Mouse (Mus musculus): ENCODE measurements around the gene Spred3. TPM values are rescaled to one million over a fixed set of nuclear protein-coding genes. Genes with fewer than 3 reads are reported as not detected.

Gene Spred3
- polyA plus RNA-seq, 1 experiment from 2014 or later: 0.21 TPM

DNA sequence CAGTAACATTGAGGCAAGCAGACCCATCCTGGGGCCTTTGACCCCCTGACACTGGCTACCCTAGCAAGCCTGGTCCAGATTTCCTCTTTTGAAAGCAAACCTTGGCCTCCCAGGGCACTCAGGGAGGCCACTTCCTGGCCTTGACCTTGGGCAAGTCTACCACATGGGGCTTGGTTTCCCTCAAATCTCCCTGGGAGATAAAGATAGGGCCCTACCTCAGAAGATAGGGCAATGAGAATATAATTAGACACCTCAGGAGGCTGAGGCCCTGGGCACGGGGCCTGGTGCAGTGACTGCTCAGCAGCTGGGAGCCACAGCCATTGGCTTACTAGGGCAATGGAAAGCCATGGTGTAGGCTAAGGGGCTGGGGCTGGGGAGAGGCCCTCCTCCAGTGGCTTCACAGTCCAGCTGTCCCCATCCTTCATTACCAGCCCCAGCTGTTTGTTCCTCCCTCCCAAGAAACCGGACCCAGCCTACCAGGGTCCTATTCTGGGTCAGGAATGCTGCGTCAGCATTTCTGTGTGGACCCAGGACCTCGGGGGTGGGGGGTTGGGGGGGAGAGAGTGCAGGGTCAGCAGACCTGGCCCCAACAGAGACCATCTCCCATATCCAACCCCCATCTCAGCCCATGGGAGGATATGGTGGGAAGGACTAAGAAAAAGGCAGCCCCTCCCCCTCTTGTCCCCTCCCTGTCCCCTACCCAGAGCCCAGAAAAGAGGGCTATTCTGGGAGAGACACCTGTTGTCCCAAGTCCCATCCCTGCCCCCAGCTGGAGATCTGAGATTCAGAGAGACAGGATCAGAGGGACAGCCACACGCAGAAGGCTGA lies 46.5 kb downstream of the Spred3 start:
- H3K4me3 ChIP-seq (ENCODE audit: low read depth, low read length): no peak overlapping the region
- H3K9ac ChIP-seq (replicated peaks): no peak overlapping the region
- TF ChIP-seq EP300 (IDR thresholded peaks at IDR 0.05; ENCODE audit: low read depth) (no peak), CTCF (IDR thresholded peaks at IDR 0.05; ENCODE audit: low read depth) (no peak)
- H3K36me3 ChIP-seq (replicated peaks; ENCODE audit: insufficient read depth, low read length): no peaks in the 10 kb centered on the region
- ATAC-seq (no peak), DNase-seq (no peak)
- H3K9me3 ChIP-seq (ENCODE audit: low read length): no peaks in the 10 kb centered on the region
- 0 out of 2 replicates have a peak overlapping the region, but pooled peaks have one; percentile 6 for H3K4me2 ChIP-seq (ENCODE audit: low read depth, low read length)
- WGBS (ENCODE audit: insufficient replicate concordance): 44% methylated on average over 5 of the region's 5 CpGs
- H3K4me1 ChIP-seq (ENCODE audit: insufficient read depth): peaks cover 14% of the 10 kb centered on the region
- 0 out of 2 replicates have a peak, but pooled peaks cover 8% of the 10 kb centered on the region for H3K27me3 ChIP-seq (ENCODE audit: insufficient read depth, low read length)
- H3K27ac ChIP-seq (ENCODE audit: low read depth): no peak overlapping the region

DNA sequence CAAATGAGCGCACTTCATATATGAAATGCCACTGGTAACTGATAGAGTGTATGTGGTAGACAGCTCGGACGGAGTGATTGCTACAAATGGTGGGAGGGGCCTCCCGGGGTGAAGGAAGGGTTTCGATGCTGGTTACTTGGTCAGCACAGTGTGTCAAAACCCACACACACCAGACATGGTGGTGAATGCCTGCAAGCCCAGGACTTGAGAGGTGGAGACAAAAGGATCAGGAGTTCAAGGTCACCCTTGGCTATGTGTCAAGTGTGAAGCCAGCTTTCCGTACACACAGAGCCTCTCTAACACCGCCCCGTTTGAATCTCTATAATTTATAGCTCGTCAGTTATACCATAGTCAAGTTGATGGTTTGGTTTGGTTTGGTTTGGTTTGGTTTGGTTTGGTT lies 47.4 kb downstream of the Spred3 start:
- no peak for ATAC-seq
- Histone ChIP-seq H3K4me3 (ENCODE audit: low read depth, low read length) (no peak overlapping the region), H3K9me3 (ENCODE audit: low read length) (no peaks in the 10 kb centered on the region), H3K27ac (ENCODE audit: low read depth) (no peak overlapping the region), H3K9ac (replicated peaks) (no peak overlapping the region), H3K27me3 (ENCODE audit: insufficient read depth, low read length) (0 out of 2 replicates have a peak, but pooled peaks cover 8% of the 10 kb centered on the region), H3K4me1 (ENCODE audit: insufficient read depth) (peaks cover 14% of the 10 kb centered on the region), H3K36me3 (replicated peaks; ENCODE audit: insufficient read depth, low read length) (no peaks in the 10 kb centered on the region), H3K4me2 (ENCODE audit: low read depth, low read length) (no peak overlapping the region)
- WGBS (ENCODE audit: insufficient replicate concordance): 78% methylated on average over 9 of the region's 9 CpGs
- DNase-seq: no peak
- TF ChIP-seq EP300 (IDR thresholded peaks at IDR 0.05; ENCODE audit: low read depth) (no peak), CTCF (IDR thresholded peaks at IDR 0.05; ENCODE audit: low read depth) (no peak)

DNA sequence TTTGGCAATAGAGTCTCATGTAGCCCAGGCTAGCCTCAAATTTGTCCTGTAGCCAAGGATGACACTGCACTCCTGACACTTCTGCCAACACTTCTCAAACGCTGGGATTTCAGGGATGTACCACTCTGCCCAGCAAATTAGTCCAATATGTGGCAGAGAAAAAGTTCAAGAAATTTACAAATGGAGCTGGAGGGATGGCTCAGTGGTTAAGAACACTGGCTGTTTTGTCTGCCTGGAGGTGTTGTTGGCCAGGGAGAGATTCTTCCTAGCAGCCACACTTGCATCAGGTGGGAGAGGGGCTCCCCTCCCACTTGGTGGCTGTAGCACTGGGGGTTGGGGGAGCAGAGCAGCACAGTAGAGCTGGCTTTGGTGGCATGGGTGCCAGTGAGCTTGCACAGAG lies 50.7 kb downstream of the Spred3 start:
- Histone ChIP-seq H3K4me2 (ENCODE audit: low read depth, low read length) (no peak overlapping the region), H3K4me1 (ENCODE audit: insufficient read depth) (peaks cover 9% of the 10 kb centered on the region), H3K9me3 (ENCODE audit: low read length) (no peaks in the 10 kb centered on the region), H3K9ac (replicated peaks) (no peak overlapping the region), H3K27ac (ENCODE audit: low read depth) (no peak overlapping the region), H3K27me3 (ENCODE audit: insufficient read depth, low read length) (0 out of 2 replicates have a peak, but pooled peaks cover 4% of the 10 kb centered on the region), H3K4me3 (ENCODE audit: low read depth, low read length) (no peak overlapping the region), H3K36me3 (replicated peaks; ENCODE audit: insufficient read depth, low read length) (no peaks in the 10 kb centered on the region)
- TF ChIP-seq EP300 (IDR thresholded peaks at IDR 0.05; ENCODE audit: low read depth): no peak
- TF ChIP-seq CTCF (IDR thresholded peaks at IDR 0.05; ENCODE audit: low read depth): no peak
- DNase-seq: no peak
- WGBS (ENCODE audit: insufficient replicate concordance): 61% methylated on average over 1 of the region's 1 CpGs
- ATAC-seq: no peak

DNA sequence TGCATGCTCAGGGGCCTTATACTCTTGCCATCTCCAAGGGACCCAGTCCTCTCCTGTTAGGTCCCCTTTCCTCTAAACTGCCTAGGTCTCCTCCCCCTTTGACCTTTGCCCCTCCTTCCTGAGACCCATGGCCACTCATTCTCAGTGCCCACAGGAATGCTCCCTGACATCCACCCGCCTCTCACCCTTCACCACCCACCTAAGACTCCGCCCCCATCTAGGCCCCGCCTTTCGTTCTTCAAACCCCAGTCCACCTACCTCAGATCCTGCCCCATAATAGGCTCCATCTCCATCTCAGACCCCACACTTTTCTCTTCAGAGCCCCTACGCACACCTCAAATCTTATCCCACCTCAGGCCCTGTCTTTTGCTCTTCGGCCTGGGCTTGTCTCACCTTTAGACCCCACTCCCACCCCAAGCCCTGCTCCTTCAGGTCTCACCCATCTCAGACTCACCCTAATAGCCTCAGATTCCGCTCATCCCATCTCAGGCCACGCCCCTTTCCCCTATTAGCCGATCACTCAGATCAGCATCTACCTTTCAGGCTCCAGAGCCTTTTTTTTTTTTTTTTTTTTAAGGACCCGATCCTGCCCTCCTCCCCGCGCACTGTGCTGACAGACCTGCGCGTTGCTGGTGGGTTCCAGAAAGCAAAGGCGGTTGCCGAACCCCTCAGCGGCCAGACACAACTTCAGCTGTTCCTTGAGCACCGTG lies 51.9 kb downstream of the Spred3 start:
- H3K4me2 ChIP-seq (ENCODE audit: low read depth, low read length): no peak overlapping the region
- H3K9ac ChIP-seq (replicated peaks): no peak overlapping the region
- no peak for DNase-seq
- H3K4me1 ChIP-seq (ENCODE audit: insufficient read depth): no peaks in the 10 kb centered on the region; the same call in 1 of the 2 replicates
- no peaks in the 10 kb centered on the region for H3K9me3 ChIP-seq (ENCODE audit: low read length)
- no peak overlapping the region for H3K27ac ChIP-seq (ENCODE audit: low read depth)
- H3K27me3 ChIP-seq (ENCODE audit: insufficient read depth, low read length): no peaks in the 10 kb centered on the region
- WGBS (ENCODE audit: insufficient replicate concordance): 33% methylated on average over 18 of the region's 18 CpGs
- no peak for ATAC-seq
- no peak for TF ChIP-seq CTCF (IDR thresholded peaks at IDR 0.05; ENCODE audit: low read depth)
- TF ChIP-seq EP300 (IDR thresholded peaks at IDR 0.05; ENCODE audit: low read depth): no peak
- no peak overlapping the region for H3K4me3 ChIP-seq (ENCODE audit: low read depth, low read length)
- no peaks in the 10 kb centered on the region for H3K36me3 ChIP-seq (replicated peaks; ENCODE audit: insufficient read depth, low read length)

DNA sequence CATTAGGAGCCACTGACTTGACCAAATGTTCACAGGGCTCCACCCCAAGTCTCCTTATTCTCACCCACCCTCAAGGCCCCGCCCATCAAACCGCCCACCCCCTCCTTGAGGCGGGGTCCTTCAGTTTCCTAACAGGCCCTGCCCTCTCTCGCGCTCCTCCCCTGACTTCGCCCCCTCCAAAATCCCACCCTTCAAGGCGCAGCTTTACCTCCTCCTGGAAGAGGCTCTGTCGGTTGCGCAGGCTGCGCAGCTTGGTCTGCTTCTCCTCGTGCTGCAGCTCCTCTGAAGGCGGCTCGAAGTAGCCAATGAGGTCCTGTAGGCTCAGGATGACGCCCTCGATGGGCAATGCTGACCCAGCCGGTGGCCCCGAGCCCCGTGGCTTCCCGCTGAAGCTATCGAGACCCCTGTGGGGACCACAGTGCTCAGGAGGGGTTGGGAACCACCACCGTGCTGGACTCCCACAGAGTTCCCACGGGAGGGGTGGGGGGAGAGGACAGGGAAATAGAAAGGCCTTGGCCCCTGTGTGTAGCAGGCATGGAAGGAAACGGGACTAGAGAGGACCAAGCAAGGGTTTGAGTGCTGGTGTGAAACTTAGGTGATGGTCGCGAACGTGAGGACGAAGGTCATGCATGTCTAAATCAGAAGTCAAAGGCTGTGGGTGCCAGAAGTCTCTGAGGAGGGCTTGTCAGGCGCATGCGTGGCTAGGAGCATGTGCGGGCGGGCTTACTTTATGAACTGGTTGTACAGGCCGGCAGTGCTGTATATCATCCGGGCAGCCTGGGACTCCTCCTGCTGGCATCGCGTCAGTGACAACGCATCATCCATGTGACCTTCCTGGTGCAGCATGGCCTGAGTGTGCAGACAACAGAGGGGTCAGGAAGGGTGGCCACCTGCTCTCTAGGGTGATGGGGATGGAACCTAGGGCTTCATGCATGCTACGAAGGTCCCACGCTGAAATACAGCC lies 60.9 kb downstream of the Spred3 start:
- Histone ChIP-seq H3K4me2 (ENCODE audit: low read depth, low read length) (no peak overlapping the region), H3K9me3 (ENCODE audit: low read length) (no peaks in the 10 kb centered on the region), H3K4me1 (ENCODE audit: insufficient read depth) (no peaks in the 10 kb centered on the region), H3K9ac (replicated peaks) (no peak overlapping the region), H3K36me3 (replicated peaks; ENCODE audit: insufficient read depth, low read length) (no peaks in the 10 kb centered on the region), H3K27me3 (ENCODE audit: insufficient read depth, low read length) (no peaks in the 10 kb centered on the region), H3K4me3 (ENCODE audit: low read depth, low read length) (no peak overlapping the region), H3K27ac (ENCODE audit: low read depth) (no peak overlapping the region)
- ATAC-seq (no peak), DNase-seq (no peak)
- WGBS (ENCODE audit: insufficient replicate concordance): 43% methylated on average over 38 of the region's 38 CpGs
- TF ChIP-seq CTCF (IDR thresholded peaks at IDR 0.05; ENCODE audit: low read depth) (no peak), EP300 (IDR thresholded peaks at IDR 0.05; ENCODE audit: low read depth) (no peak)

Other genes starting within 250 kb of the Spred3 start
- 76.3 and 81.2 TPM in 2 replicates for gene Actn4, start 208.1 kb downstream of the Spred3 start, polyA plus RNA-seq (2015; fragmentation: Nextera tagmentation; extraction: Ambion mirVana)
- 162 and 166 TPM in 2 replicates for gene Eif3k, start 188.5 kb downstream of the Spred3 start, polyA plus RNA-seq (2015; fragmentation: Nextera tagmentation; extraction: Ambion mirVana)
- 11.9 and 16.5 TPM in 2 replicates for gene Map4k1, start 188.4 kb downstream of the Spred3 start, polyA plus RNA-seq (2015; fragmentation: Nextera tagmentation; extraction: Ambion mirVana)
- 0.09 and 0.33 TPM in 2 replicates for gene Ryr1, start 45.2 kb downstream of the Spred3 start, polyA plus RNA-seq (2015; fragmentation: Nextera tagmentation; extraction: Ambion mirVana)
- gene Rasgrp4, start 35.6 kb downstream of the Spred3 start, polyA plus RNA-seq (2015; fragmentation: Nextera tagmentation; extraction: Ambion mirVana): 0.94 and 1.7 TPM in 2 replicates
- gene Fam98c, start 14.2 kb downstream of the Spred3 start, polyA plus RNA-seq (2015; fragmentation: Nextera tagmentation; extraction: Ambion mirVana): 10.5 and 12.5 TPM in 2 replicates
- not detected in 2 replicates for gene Ggn, start 201 bp downstream of the Spred3 start, polyA plus RNA-seq (2015; fragmentation: Nextera tagmentation; extraction: Ambion mirVana)
- 143 TPM in 2 replicates for gene Psmd8, start 10.3 kb upstream of the Spred3 start, polyA plus RNA-seq (2015; fragmentation: Nextera tagmentation; extraction: Ambion mirVana)
- gene Catsperg1, start 43.6 kb upstream of the Spred3 start, polyA plus RNA-seq (2015; fragmentation: Nextera tagmentation; extraction: Ambion mirVana): 0.09 and 0.17 TPM in 2 replicates
- 0.90 and 1.4 TPM in 2 replicates for gene Kcnk6, start 62.1 kb upstream of the Spred3 start, polyA plus RNA-seq (2015; fragmentation: Nextera tagmentation; extraction: Ambion mirVana)
- gene Yif1b, start 67.9 kb upstream of the Spred3 start, polyA plus RNA-seq (2015; fragmentation: Nextera tagmentation; extraction: Ambion mirVana): 45.0 and 46.8 TPM in 2 replicates
- 1.9 and 3.3 TPM in 2 replicates for gene 2200002D01Rik, start 78.1 kb upstream of the Spred3 start, polyA plus RNA-seq (2015; fragmentation: Nextera tagmentation; extraction: Ambion mirVana)
- gene Spint2, start 111.5 kb upstream of the Spred3 start, polyA plus RNA-seq (2015; fragmentation: Nextera tagmentation; extraction: Ambion mirVana): 84.8 and 94.7 TPM in 2 replicates
- gene Ppp1r14a, start 118.9 kb upstream of the Spred3 start, polyA plus RNA-seq (2015; fragmentation: Nextera tagmentation; extraction: Ambion mirVana): 5.5 and 5.8 TPM in 2 replicates
- gene Dpf1, start 133.5 kb upstream of the Spred3 start, polyA plus RNA-seq (2015; fragmentation: Nextera tagmentation; extraction: Ambion mirVana): 0.63 and 0.69 TPM in 2 replicates